Mouse (Mus musculus): Measurements from ENCODE around the gene Kcnk2.
"Not testable (repeated sequence)": the region's sequence is repeated elsewhere in the genome, so short reads cannot be mapped to it uniquely, and the experiment has no call there.

Kcnk2 gene

GRCm38 (mm10) chr1:189343301-189344251, 58.5 kb downstream of the Kcnk2 start:
- DNase-seq (ENCODE audit: low spot score in 2 of 2), result peak; percentile 54 to 63

GRCm38 (mm10) chr1:189342416-189343104, 59.5 kb downstream of the Kcnk2 start:
- peak; percentile 41 to 43 for DNase-seq (ENCODE audit: low spot score in 2 of 2)

GRCm38 (mm10) chr1:189341381-189341917, 60.6 kb downstream of the Kcnk2 start:
- DNase-seq (ENCODE audit: low spot score in 2 of 2), result peak in 1 of 2 experiments; percentile 18

GRCm38 (mm10) chr1:189315896-189316295, 86.2 kb downstream of the Kcnk2 start:
- no peak for DNase-seq (ENCODE audit: low spot score in 2 of 2)

GRCm38 (mm10) chr1:189314495-189314894, 87.6 kb downstream of the Kcnk2 start:
- no peak for DNase-seq (ENCODE audit: low spot score in 2 of 2)

- no peak for DNase-seq (ENCODE audit: low spot score in 2 of 2)
Observed at GRCm38 (mm10) chr1:189313750-189314149, 88.3 kb downstream of the Kcnk2 start.

- no peak for DNase-seq (ENCODE audit: low spot score in 2 of 2)
Observed at GRCm38 (mm10) chr1:189310145-189310544, 91.9 kb downstream of the Kcnk2 start.

GRCm38 (mm10) chr1:189304988-189305522, 97.0 kb downstream of the Kcnk2 start:
- DNase-seq (ENCODE audit: low spot score in 2 of 2), result no peak

GRCm38 (mm10) chr1:189303001-189303400, 99.1 kb downstream of the Kcnk2 start:
- no peak for DNase-seq (ENCODE audit: low spot score in 2 of 2)

- no peak for DNase-seq (ENCODE audit: low spot score in 2 of 2)
Observed at GRCm38 (mm10) chr1:189293679-189294406, 108.2 kb downstream of the Kcnk2 start.

- DNase-seq (ENCODE audit: low spot score in 2 of 2), result peak; percentile 57 to 62
Observed at GRCm38 (mm10) chr1:189290885-189291284, 111.2 kb downstream of the Kcnk2 start.

- no peak for DNase-seq (ENCODE audit: low spot score in 2 of 2)
Observed at GRCm38 (mm10) chr1:189288948-189289347, 113.1 kb downstream of the Kcnk2 start.

GRCm38 (mm10) chr1:189272281-189272680, 129.8 kb downstream of the Kcnk2 start:
- no peak for DNase-seq (ENCODE audit: low spot score in 2 of 2)

GRCm38 (mm10) chr1:189253631-189254030, 148.4 kb downstream of the Kcnk2 start:
- DNase-seq (ENCODE audit: low spot score in 2 of 2), result no peak

GRCm38 (mm10) chr1:189253207-189253606, 148.9 kb downstream of the Kcnk2 start:
- no peak for DNase-seq (ENCODE audit: low spot score in 2 of 2)

GRCm38 (mm10) chr1:189243206-189243605, 158.9 kb downstream of the Kcnk2 start:
- DNase-seq (ENCODE audit: low spot score in 2 of 2), result not testable (repeated sequence)

- no peak for DNase-seq (ENCODE audit: low spot score in 2 of 2)
Observed at GRCm38 (mm10) chr1:189235261-189235660, 166.8 kb downstream of the Kcnk2 start.

GRCm38 (mm10) chr1:189232829-189233228, 169.2 kb downstream of the Kcnk2 start:
- DNase-seq (ENCODE audit: low spot score in 2 of 2), result no peak

GRCm38 (mm10) chr1:189228222-189229084, 173.6 kb downstream of the Kcnk2 start:
- peak; percentile 79 to 82 for DNase-seq (ENCODE audit: low spot score in 2 of 2)

- no peak for DNase-seq (ENCODE audit: low spot score in 2 of 2)
Observed at GRCm38 (mm10) chr1:189227479-189227878, 174.6 kb downstream of the Kcnk2 start.

Measured in right cerebral cortex, adult 2 months (tissue).